Mouse (Mus musculus) kidney, adult 2 months (tissue): ENCODE measurements at regions not wholly inside any gene's neighbourhood (a gene's known extent, or its start where the extent isn't known, plus 50 kb on each side); places are given as distances from the start of the nearest gene placed in this dataset.

ENCODE experiments used
- DNase-seq: peaks from one replicate; pipeline ENCODE4 v3.0.0; 2021
- H3K27ac ChIP-seq: fragments of 200-500 bp; 2 replicates; pipeline ENCODE4 v1.5.1; 2012; ENCODE audit warnings: low read depth, low read length, control low read depth, inconsistent platforms; ENCODE audit not compliant: insufficient read depth
- H3K27me3 ChIP-seq: fragments of 200-500 bp; replicated peaks from 2 replicates; pipeline ENCODE4 v1.6.1; 2012; ENCODE audit warnings: mild to moderate bottlenecking, moderate library complexity, low read length, inconsistent platforms; ENCODE audit not compliant: control insufficient read depth, insufficient read depth
- H3K36me3 ChIP-seq: fragments of 200-500 bp; 2 replicates; pipeline ENCODE4 v1.6.1; 2012; ENCODE audit warnings: mild to moderate bottlenecking, moderate library complexity, low read length, inconsistent platforms; ENCODE audit not compliant: control insufficient read depth, insufficient read depth
- H3K4me1 ChIP-seq: fragments of 200-500 bp; 2 replicates; pipeline ENCODE4 v1.6.1; 2011; ENCODE audit warnings: low read length; ENCODE audit not compliant: control insufficient read depth, insufficient read depth
- H3K4me3 ChIP-seq: fragments of 200-500 bp; 2 replicates; pipeline ENCODE4 v1.5.1; 2011; ENCODE audit warnings: mild to moderate bottlenecking, low read depth, low read length, control low read depth; ENCODE audit not compliant: insufficient read depth
- CTCF ChIP-seq: fragments of 200-500 bp; conservative IDR thresholded peaks from 2 replicates; pipeline ENCODE4 v1.5.1; 2011; ENCODE audit warnings: low read depth, mild to moderate bottlenecking, control low read depth, low read length, moderate library complexity, mixed read lengths; ENCODE audit not compliant: insufficient read depth, insufficient read length
- POLR2A ChIP-seq: fragments of 200-500 bp; IDR thresholded peaks from one replicate; pipeline ENCODE4 v1.6.1; 2011; ENCODE audit warnings: low read depth, low read length, control low read depth
- WGBS: fragments of 180-500 bp; shearing (Covaris S2); methylation state at CpG from one replicate; pipeline ENCODE4 v1.1.7; 2018; 5-methylcytosine and 5-hydroxymethylcytosine counted together

- H3K4me1 ChIP-seq: no peaks in the 10 kb centered on the region
- TF ChIP-seq CTCF (no peak), POLR2A (no peak)
- no peak overlapping the region for H3K27ac ChIP-seq
- no peak overlapping the region for H3K4me3 ChIP-seq
- no peaks in the 10 kb centered on the region for H3K27me3 ChIP-seq
- 71% methylated on average over 2 of the region's 2 CpGs for WGBS
- no peaks in the 10 kb centered on the region for H3K36me3 ChIP-seq
- no peak for DNase-seq
These were observed 52.1 kb upstream of the St8sia4 start for GRCm38 (mm10) chr1:95719449-95719848.

GRCm38 (mm10) chr1:95718794-95719193 lies 51.4 kb upstream of the St8sia4 start:
- TF ChIP-seq POLR2A: no peak
- TF ChIP-seq CTCF: no peak
- 97% methylated on average over 1 of the region's 1 CpGs for WGBS
- no peak overlapping the region for H3K27ac ChIP-seq
- H3K4me3 ChIP-seq: no peak overlapping the region
- no peaks in the 10 kb centered on the region for H3K27me3 ChIP-seq
- H3K4me1 ChIP-seq: no peaks in the 10 kb centered on the region
- no peaks in the 10 kb centered on the region for H3K36me3 ChIP-seq
- no peak for DNase-seq
